Mouse (Mus musculus): ENCODE results near the gene Jam2.

DNA sequence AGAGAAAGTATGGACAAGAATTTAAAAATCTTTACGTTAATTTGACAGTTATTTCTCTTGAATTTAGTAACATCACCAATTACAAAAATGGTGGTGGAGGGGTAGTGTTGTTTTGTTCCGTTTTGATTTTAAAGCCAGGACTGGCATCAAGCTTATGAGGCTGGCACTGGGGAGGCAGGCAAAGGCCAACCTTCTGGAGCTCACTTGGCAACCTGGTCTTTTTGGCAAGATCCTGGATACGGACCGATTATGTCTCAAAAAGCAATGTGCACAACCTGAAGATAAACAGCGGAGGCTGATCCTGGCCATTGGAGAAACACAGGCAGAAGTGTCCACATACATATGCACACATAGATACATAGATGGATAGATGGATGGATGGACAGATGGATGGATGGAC, 58.8 kb downstream of the Jam2 start:
- TF ChIP-seq HCFC1 (IDR thresholded peaks at IDR 0.05; ENCODE audit: borderline replicate concordance, insufficient read depth, low read length) = no peak
- no peak for TF ChIP-seq ZC3H11A (IDR thresholded peaks at IDR 0.05; ENCODE audit: borderline replicate concordance, low read depth, low read length)
